In the genomic region with DNA sequence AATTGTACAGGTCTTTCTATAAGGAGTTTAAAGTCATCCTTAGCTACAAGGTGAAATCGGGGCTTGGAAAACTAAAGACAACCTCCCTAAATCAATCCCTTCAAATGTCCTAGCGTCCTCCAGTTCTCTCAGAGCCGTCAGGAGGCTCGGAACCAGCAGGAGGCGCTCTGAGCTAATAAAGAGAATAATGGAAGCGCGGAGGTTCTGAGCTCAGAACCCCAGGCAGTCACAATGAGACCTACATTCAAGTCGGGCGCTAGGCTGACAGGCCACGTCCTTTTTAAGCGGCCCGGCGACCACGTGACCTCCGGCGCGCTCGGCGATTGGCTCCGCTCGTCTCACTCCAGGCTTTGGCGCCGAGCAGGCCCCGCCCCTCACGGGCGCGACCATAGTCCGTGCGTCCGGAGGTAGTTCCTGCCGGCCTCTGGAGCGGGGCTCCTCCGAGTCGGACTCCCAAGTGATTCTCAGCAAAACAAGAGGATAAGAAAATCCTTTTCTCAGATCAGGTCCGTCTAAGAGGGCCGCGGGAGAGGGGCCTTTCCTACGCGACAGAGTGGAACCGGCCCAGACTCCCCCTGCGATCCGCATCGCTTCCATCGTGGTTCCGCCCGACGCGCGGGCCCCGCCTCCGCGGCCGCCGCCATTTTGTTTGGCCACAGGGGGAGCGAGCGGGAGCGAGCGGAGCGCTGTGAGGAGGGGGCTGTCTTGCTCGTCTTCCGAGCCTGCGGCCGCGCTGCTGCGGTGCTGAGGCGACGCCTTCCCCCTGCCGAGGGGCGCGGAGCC, we compare ENCODE assay signal across 8 mouse cellular contexts. TPM values are rescaled to one million over a fixed set of nuclear protein-coding genes. Genes with fewer than 3 reads are reported as not detected.
DNase-seq lines count a peak whose midpoint lies in the region; ATAC-seq and TF ChIP-seq lines count a peak whose summit lies in the region.

A gene (plus strand): TSS at position 642 of the 783 bp plus-strand sequence.

- peaks cover 5% of the 10 kb centered on the region for H3K27me3 ChIP-seq in G1E (ENCODE audit: insufficient read depth, low read length)
- H3K27me3 ChIP-seq in forebrain, embryonic 16.5 days (replicated peaks; ENCODE audit: control insufficient read depth, insufficient read depth, low read length), result no peaks in the 10 kb centered on the region
- no peaks in the 10 kb centered on the region for H3K27me3 ChIP-seq in lung, embryonic 14.5 days (ENCODE audit: insufficient read depth, low read length)
- no peaks in the 10 kb centered on the region for H3K27me3 ChIP-seq in thymus, adult 2 months (ENCODE audit: control insufficient read depth, insufficient read depth, low read length)

- peak within 1 kb of the TSS; percentile 98 for H3K27ac ChIP-seq in forebrain, embryonic 16.5 days (ENCODE audit: low read length)
- H3K27ac ChIP-seq in layer of hippocampus, adult 2 months, result peak within 1 kb of the TSS; percentile 100
- H3K27ac ChIP-seq in lung, embryonic 14.5 days (ENCODE audit: low read depth), result peak within 1 kb of the TSS; percentile 94
- peak within 1 kb of the TSS; percentile 98 for H3K27ac ChIP-seq in olfactory bulb, adult 2 months (ENCODE audit: insufficient read depth, low read depth, low read length)
- peak within 1 kb of the TSS; percentile 44 for H3K27ac ChIP-seq in thymus, adult 2 months (ENCODE audit: control insufficient read depth, insufficient read depth, low read length)

- TF ChIP-seq POLR2A in olfactory bulb, adult 2 months (IDR thresholded peaks at IDR 0.05; ENCODE audit: insufficient read depth, low read depth, low read length), result peak; percentile 88
- TF ChIP-seq POLR2A in thymus, adult 2 months (IDR thresholded peaks at IDR 0.05; ENCODE audit: control insufficient read depth, extremely low read depth, insufficient read depth, low read length, poor library complexity), result peak; percentile 84

- H3K4me3 ChIP-seq in G1E (ENCODE audit: low read depth, low read length), result peak within 1 kb of the TSS; percentile 96
- peak within 1 kb of the TSS; percentile 97 for H3K4me3 ChIP-seq in forebrain, embryonic 16.5 days (replicated peaks; ENCODE audit: low read length)
- peak within 1 kb of the TSS; percentile 88 for H3K4me3 ChIP-seq in layer of hippocampus, adult 2 months
- peak within 1 kb of the TSS; percentile 99 for H3K4me3 ChIP-seq in lung, embryonic 14.5 days (ENCODE audit: low read depth, low read length)
- peak within 1 kb of the TSS; percentile 82 for H3K4me3 ChIP-seq in olfactory bulb, adult 2 months (ENCODE audit: insufficient read depth, low read depth, low read length)
- H3K4me3 ChIP-seq in thymus, adult 2 months (ENCODE audit: control insufficient read depth, insufficient read depth, low read length), result peak within 1 kb of the TSS; percentile 72

- H3K9ac ChIP-seq in forebrain, embryonic 16.5 days (replicated peaks; ENCODE audit: low read depth, low read length), result peak within 1 kb of the TSS; percentile 93
- H3K9ac ChIP-seq in lung, embryonic 14.5 days, result peak within 1 kb of the TSS; percentile 97

- DNase-seq in G1E (ENCODE audit: low spot score), result peak; percentile 99
- peak; percentile 98 to 100 for DNase-seq in cerebellum, adult 18-20 months
- DNase-seq in heart, postnatal 36 days, result peak; percentile 99
- DNase-seq in layer of hippocampus, adult 2 months (ENCODE audit: low spot score in 2 of 2), result peak; percentile 98 to 99
- peak; percentile 100 for DNase-seq in lung, embryonic 14.5 days
- peak; percentile 99 for DNase-seq in thymus, adult 2 months

- peak; percentile 43 for TF ChIP-seq CTCF in G1E (IDR thresholded peaks at IDR 0.05; ENCODE audit: low read depth, low read length)
- TF ChIP-seq CTCF in layer of hippocampus, adult 2 months (conservative IDR thresholded peaks at IDR 0.05), result peak; percentile 83
- TF ChIP-seq CTCF in lung, embryonic 14.5 days (IDR thresholded peaks at IDR 0.05; ENCODE audit: low read depth), result peak; percentile 81
- peak; percentile 67 for TF ChIP-seq CTCF in olfactory bulb, adult 2 months (IDR thresholded peaks at IDR 0.05; ENCODE audit: insufficient read depth, low read depth, low read length)
- peak; percentile 49; the same call in 1 of the 2 replicates for TF ChIP-seq CTCF in thymus, adult 2 months (IDR thresholded peaks at IDR 0.05; ENCODE audit: borderline replicate concordance, control insufficient read depth, extremely low read depth, insufficient read depth, low read length, poor library complexity)

- peak; percentile 94 for ATAC-seq in G1E (ENCODE audit: extremely low read depth, insufficient number of reproducible peaks, low FRiP score, poor library complexity, severe bottlenecking)
- ATAC-seq in forebrain, embryonic 16.5 days, result peak; percentile 95
- peak; percentile 97 for ATAC-seq in lung, embryonic 14.5 days (ENCODE audit: insufficient read depth)

- H3K4me1 ChIP-seq in G1E (ENCODE audit: insufficient read depth, low read depth, low read length), result peaks cover 22% of the 10 kb centered on the region
- peaks cover 15% of the 10 kb centered on the region for H3K4me1 ChIP-seq in forebrain, embryonic 16.5 days (replicated peaks; ENCODE audit: control insufficient read depth, insufficient read depth, low read length)
- peaks cover 10% of the 10 kb centered on the region for H3K4me1 ChIP-seq in lung, embryonic 14.5 days (ENCODE audit: insufficient read depth)
- no peaks in the 10 kb centered on the region for H3K4me1 ChIP-seq in olfactory bulb, adult 2 months (ENCODE audit: control insufficient read depth, insufficient read depth, low read length)
- H3K4me1 ChIP-seq in thymus, adult 2 months (replicated peaks; ENCODE audit: control insufficient read depth, insufficient read depth, low read length), result peaks cover 5% of the 10 kb centered on the region

- intact Hi-C loops in heart, postnatal 36 days (cut with DNase I), result loop anchor here (2.0 to 10.0 kb wide), 3 partner anchors 41 to 355 kb away; a partner anchor contains a TSS

- under 1% methylated on average over 61 of the region's 70 CpGs for WGBS in forebrain, embryonic 16.5 days
- under 1% methylated on average over 70 of the region's 70 CpGs for WGBS in lung, embryonic 14.5 days
- under 1% methylated on average over 70 of the region's 70 CpGs for WGBS in olfactory bulb, adult 2 months
- WGBS in thymus, adult 2 months, result under 1% methylated on average over 70 of the region's 70 CpGs

- H3K4me2 ChIP-seq in forebrain, embryonic 16.5 days (ENCODE audit: low read length), result peak within 1 kb of the TSS; percentile 96
- H3K4me2 ChIP-seq in lung, embryonic 14.5 days, result peak within 1 kb of the TSS; percentile 92

- H3K9me3 ChIP-seq in G1E (replicated peaks), result no peaks in the 10 kb centered on the region
- H3K9me3 ChIP-seq in forebrain, embryonic 16.5 days (ENCODE audit: control insufficient read depth, low read length), result no peaks in the 10 kb centered on the region
- no peaks in the 10 kb centered on the region for H3K9me3 ChIP-seq in lung, embryonic 14.5 days (ENCODE audit: low read depth, low read length)

- H3K36me3 ChIP-seq in G1E (replicated peaks), result peaks cover 21% of the 10 kb centered on the region
- H3K36me3 ChIP-seq in forebrain, embryonic 16.5 days (ENCODE audit: control insufficient read depth, insufficient read depth), result no peaks in the 10 kb centered on the region
- H3K36me3 ChIP-seq in lung, embryonic 14.5 days (ENCODE audit: insufficient read depth), result peaks cover 15% of the 10 kb centered on the region
- no peaks in the 10 kb centered on the region for H3K36me3 ChIP-seq in thymus, adult 2 months (ENCODE audit: control insufficient read depth, insufficient read depth, low read length)

RNA-seq across cellular contexts. Expression of the gene that starts here (rescaled TPM):
- total RNA-seq in G1E (2014; fragmentation: Nextera tagmentation) (198 and 227 TPM in 2 replicates), G1E (2017) (101 and 150 TPM in 2 replicates)
- polyA plus RNA-seq in G1E (2012), result 41.9 and 45.7 TPM in 2 replicates
- polyA plus RNA-seq in forebrain, embryonic 16.5 days (2015; fragmentation: Nextera tagmentation; extraction: Ambion mirVana), result 70.4 and 79.2 TPM in 2 replicates
- 10 to 100 TPM; 22.8 to 23.7 TPM for total RNA-seq in heart, postnatal 36 days (2021)
- 10 to 100 TPM; 44.7 to 49.4 TPM for total RNA-seq in layer of hippocampus, adult 2 months (2021)
- 75.0 and 76.1 TPM in 2 replicates for polyA plus RNA-seq in lung, embryonic 14.5 days (2014; fragmentation: Nextera tagmentation; extraction: Ambion mirVana)
- 104 TPM in 1 of 2 replicates, not detected in the other for polyA plus RNA-seq in olfactory bulb, adult 2 months (2012; ENCODE audit: insufficient read depth, insufficient read length, low replicate concordance, missing spikeins)
- 8.7 and 9.0 TPM in 2 replicates for polyA plus RNA-seq in thymus, adult 2 months (2012; rRNA removed)

Comparison
In these comparisons a context has a peak if more than half of its experiments do, and no peak if none do; other contexts are left out.
1. Peak in every context shown above with its lines: DNase-seq, ATAC-seq, H3K4me3 ChIP-seq and H3K27ac ChIP-seq.
2. H3K27ac ChIP-seq: peak in every context shown above with its lines; median percentile 100 in layer of hippocampus, adult 2 months; 98 in forebrain, embryonic 16.5 days; 98 in olfactory bulb, adult 2 months; 94 in lung, embryonic 14.5 days; 44 in thymus, adult 2 months.